ENCODE assay signal across 15 mouse cellular contexts in genomic region chr4:63594459-63595110, GRCm38 (mm10). TPM values are rescaled to one million over a fixed set of nuclear protein-coding genes. Genes with fewer than 3 reads are reported as not detected.
DNase-seq lines count a peak whose midpoint lies in the region; ATAC-seq and TF ChIP-seq lines count a peak whose summit lies in the region.
"Had no signal": no experiment of that assay in that cellular context is flagged by ENCODE, and none has a peak within 500 bp of the region (broad histone marks: within the 10 kb centered on the region; RNA-seq: fewer than 3 reads in every experiment).

No protein-coding gene starts in this region.

- no peak overlapping the region for H3K9ac ChIP-seq in liver, embryonic 16.5 days (ENCODE audit: low read depth, low read length)
- H3K9ac ChIP-seq in kidney, embryonic 16.5 days (replicated peaks; ENCODE audit: low read length): no peak overlapping the region
- no peak overlapping the region for H3K9ac ChIP-seq in stomach, postnatal 0 days (ENCODE audit: low read length)
- H3K9ac ChIP-seq: embryonic facial prominence, embryonic 12.5 days; forebrain, embryonic 13.5 days; lung, embryonic 15.5 days had no signal

- TF ChIP-seq CTCF in stomach, postnatal 0 days (IDR thresholded peaks at IDR 0.05; ENCODE audit: low read depth): no peak

- no peaks in the 10 kb centered on the region for H3K27me3 ChIP-seq in liver, embryonic 16.5 days (ENCODE audit: control insufficient read depth, insufficient read depth, low read depth, low read length)
- no peaks in the 10 kb centered on the region for H3K27me3 ChIP-seq in kidney, embryonic 16.5 days (ENCODE audit: insufficient read depth, low read length)
- no peaks in the 10 kb centered on the region for H3K27me3 ChIP-seq in stomach, postnatal 0 days (ENCODE audit: control insufficient read depth, insufficient read depth, low read length)
- H3K27me3 ChIP-seq: embryonic facial prominence, embryonic 12.5 days; forebrain, embryonic 13.5 days; lung, embryonic 15.5 days had no signal

- peak overlapping the region; percentile 2; the same call in 1 of the 2 replicates for H3K4me2 ChIP-seq in liver, embryonic 16.5 days (ENCODE audit: low read depth, low read length)
- H3K4me2 ChIP-seq in kidney, embryonic 16.5 days (replicated peaks; ENCODE audit: low read depth, low read length): no peak overlapping the region
- H3K4me2 ChIP-seq in stomach, postnatal 0 days (replicated peaks; ENCODE audit: low read depth): no peak overlapping the region
- H3K4me2 ChIP-seq: embryonic facial prominence, embryonic 12.5 days; forebrain, embryonic 13.5 days; lung, embryonic 15.5 days had no signal

- ATAC-seq in liver, embryonic 16.5 days (ENCODE audit: low read depth): no peak
- ATAC-seq in kidney, embryonic 16.5 days (ENCODE audit: low FRiP score, low TSS enrichment): no peak
- no peak for ATAC-seq in stomach, postnatal 0 days (ENCODE audit: low FRiP score, low TSS enrichment)
- ATAC-seq in monocyte, adult 5-6 weeks (replicated peaks; ENCODE audit: insufficient number of reproducible peaks, low FRiP score, low TSS enrichment, poor library complexity, severe bottlenecking): no peak
- ATAC-seq: forebrain, embryonic 13.5 days had no signal

- 43% methylated on average over 5 of the region's 5 CpGs for WGBS in liver, embryonic 16.5 days (ENCODE audit: insufficient replicate concordance)
- 53% methylated on average over 5 of the region's 5 CpGs for WGBS in kidney, embryonic 16.5 days
- 46% methylated on average over 5 of the region's 5 CpGs for WGBS in stomach, postnatal 0 days

- DNase-seq in gastrocnemius, adult 8-10 months (ENCODE audit: low spot score in 2 of 2): peak; percentile 13 to 23
- no peak for DNase-seq in gastrocnemius, postnatal 10 days
- no peak for DNase-seq in liver
- no peak for DNase-seq in stomach, postnatal 0 days (ENCODE audit: low spot score)
- DNase-seq in thymus, postnatal 10 days (ENCODE audit: low spot score in 2 of 2): no peak
- DNase-seq: adrenal gland, adult 8-10 months had no signal

- H3K4me1 ChIP-seq in liver, embryonic 16.5 days (ENCODE audit: control insufficient read depth, low read depth, low read length): peaks cover 7% of the 10 kb centered on the region; the same call in 1 of the 2 replicates
- peaks cover 5% of the 10 kb centered on the region for H3K4me1 ChIP-seq in kidney, embryonic 16.5 days (ENCODE audit: insufficient read depth, low read length)
- H3K4me1 ChIP-seq in stomach, postnatal 0 days (replicated peaks; ENCODE audit: control insufficient read depth, insufficient read depth): no peaks in the 10 kb centered on the region
- H3K4me1 ChIP-seq: embryonic facial prominence, embryonic 12.5 days; forebrain, embryonic 13.5 days had no signal

- no peak overlapping the region for H3K27ac ChIP-seq in liver, embryonic 16.5 days (ENCODE audit: low read length)
- H3K27ac ChIP-seq in kidney, embryonic 16.5 days (ENCODE audit: low read length): 0 out of 2 replicates have a peak overlapping the region, but pooled peaks have one; percentile 15
- H3K27ac ChIP-seq in stomach, postnatal 0 days (replicated peaks): 0 out of 2 replicates have a peak overlapping the region, but pooled peaks have one; percentile 8
- H3K27ac ChIP-seq: embryonic facial prominence, embryonic 12.5 days; forebrain, embryonic 13.5 days; lung, embryonic 15.5 days had no signal

- no peaks in the 10 kb centered on the region for H3K36me3 ChIP-seq in liver, embryonic 16.5 days (ENCODE audit: control insufficient read depth, insufficient read depth)
- no peaks in the 10 kb centered on the region for H3K36me3 ChIP-seq in kidney, embryonic 16.5 days (ENCODE audit: insufficient read depth, low read length)
- H3K36me3 ChIP-seq in stomach, postnatal 0 days (ENCODE audit: control insufficient read depth, insufficient read depth, low read length): no peaks in the 10 kb centered on the region
- H3K36me3 ChIP-seq: embryonic facial prominence, embryonic 12.5 days; lung, embryonic 15.5 days had no signal

- no peak for TF ChIP-seq EP300 in stomach, postnatal 0 days (optimal IDR thresholded peaks at IDR 0.05)

- no peak overlapping the region for H3K4me3 ChIP-seq in liver, embryonic 16.5 days (ENCODE audit: low read depth, low read length)
- H3K4me3 ChIP-seq in kidney, embryonic 16.5 days (ENCODE audit: low read length): no peak overlapping the region
- H3K4me3 ChIP-seq in stomach, postnatal 0 days (ENCODE audit: low read depth, low read length): no peak overlapping the region
- H3K4me3 ChIP-seq: embryonic facial prominence, embryonic 12.5 days; forebrain, embryonic 13.5 days; lung, embryonic 15.5 days had no signal

- no peaks in the 10 kb centered on the region for H3K9me3 ChIP-seq in liver, embryonic 16.5 days (replicated peaks; ENCODE audit: control insufficient read depth, low read length)
- no peaks in the 10 kb centered on the region for H3K9me3 ChIP-seq in kidney, embryonic 16.5 days (ENCODE audit: low read length)
- H3K9me3 ChIP-seq in stomach, postnatal 0 days (ENCODE audit: control insufficient read depth, low read length): no peaks in the 10 kb centered on the region
- H3K9me3 ChIP-seq: embryonic facial prominence, embryonic 12.5 days; forebrain, embryonic 13.5 days; lung, embryonic 15.5 days had no signal

RNA-seq across cellular contexts. Expression of gene Gm11213, which starts 10.5 kb away (rescaled TPM):
- total RNA-seq in gastrocnemius, adult 8-10 months (2022): not detected
- not detected for total RNA-seq in gastrocnemius, postnatal 10 days (2021)
- polyA plus RNA-seq in liver, embryonic 16.5 days (2015; fragmentation: Nextera tagmentation; extraction: Ambion mirVana): not detected in 2 replicates
- polyA plus RNA-seq in kidney, embryonic 16.5 days (2015; fragmentation: Nextera tagmentation; extraction: Ambion mirVana): not detected in 2 replicates
- polyA plus RNA-seq in stomach, postnatal 0 days (2015; fragmentation: Nextera tagmentation; extraction: Ambion mirVana): not detected in 2 replicates
- total RNA-seq in monocyte, adult 5-6 weeks (2017): not detected in 3 replicates
- total RNA-seq: adrenal gland, adult 8-10 months; left cerebral cortex, adult 8-10 months; midbrain, postnatal 0 days had no signal
- polyA plus RNA-seq: embryonic facial prominence, embryonic 12.5 days; forebrain, embryonic 13.5 days; heart, embryonic 14.5 days; lung, embryonic 15.5 days; midbrain, postnatal 0 days had no signal

RNA-seq across cellular contexts. Expression of gene Tex48, which starts 27.6 kb away (rescaled TPM):
- not detected for total RNA-seq in gastrocnemius, adult 8-10 months (2022)
- not detected for total RNA-seq in gastrocnemius, postnatal 10 days (2021)
- polyA plus RNA-seq in liver, embryonic 16.5 days (2015; fragmentation: Nextera tagmentation; extraction: Ambion mirVana): not detected in 2 replicates
- polyA plus RNA-seq in kidney, embryonic 16.5 days (2015; fragmentation: Nextera tagmentation; extraction: Ambion mirVana): not detected in 2 replicates
- not detected in 2 replicates for polyA plus RNA-seq in stomach, postnatal 0 days (2015; fragmentation: Nextera tagmentation; extraction: Ambion mirVana)
- total RNA-seq in monocyte, adult 5-6 weeks (2017): not detected in 3 replicates
- total RNA-seq: adrenal gland, adult 8-10 months; left cerebral cortex, adult 8-10 months; midbrain, postnatal 0 days had no signal
- polyA plus RNA-seq: embryonic facial prominence, embryonic 12.5 days; forebrain, embryonic 13.5 days; heart, embryonic 14.5 days; lung, embryonic 15.5 days; midbrain, postnatal 0 days had no signal

RNA-seq across cellular contexts. Expression of gene Tmem268, which starts 36.0 kb away (rescaled TPM):
- 10 to 100 TPM; 18.9 to 20.8 (median 20.1) TPM for total RNA-seq in gastrocnemius, adult 8-10 months (2022)
- 1 to 10 TPM; 7.9 to 8.8 TPM for total RNA-seq in gastrocnemius, postnatal 10 days (2021)
- polyA plus RNA-seq in liver, embryonic 16.5 days (2015; fragmentation: Nextera tagmentation; extraction: Ambion mirVana): 10.2 and 11.3 TPM in 2 replicates
- polyA plus RNA-seq in kidney, embryonic 16.5 days (2015; fragmentation: Nextera tagmentation; extraction: Ambion mirVana): 6.6 TPM in 2 replicates
- 4.3 and 4.9 TPM in 2 replicates for polyA plus RNA-seq in stomach, postnatal 0 days (2015; fragmentation: Nextera tagmentation; extraction: Ambion mirVana)
- 5.0 to 42.9 TPM (median 14.7 TPM) in 3 replicates for total RNA-seq in monocyte, adult 5-6 weeks (2017)

RNA-seq across cellular contexts. Expression of gene Atp6v1g1, which starts 50.0 kb away (rescaled TPM):
- total RNA-seq in gastrocnemius, adult 8-10 months (2022): 100 to 1,000 TPM; 268 to 323 (median 295) TPM
- 100 to 1,000 TPM; 279 to 306 TPM for total RNA-seq in gastrocnemius, postnatal 10 days (2021)
- polyA plus RNA-seq in liver, embryonic 16.5 days (2015; fragmentation: Nextera tagmentation; extraction: Ambion mirVana): 123 and 130 TPM in 2 replicates
- polyA plus RNA-seq in kidney, embryonic 16.5 days (2015; fragmentation: Nextera tagmentation; extraction: Ambion mirVana): 305 and 320 TPM in 2 replicates
- polyA plus RNA-seq in stomach, postnatal 0 days (2015; fragmentation: Nextera tagmentation; extraction: Ambion mirVana): 221 and 234 TPM in 2 replicates
- total RNA-seq in monocyte, adult 5-6 weeks (2017): 72.4 to 128 TPM (median 93.3 TPM) in 3 replicates

Comparison
In these comparisons a context has a peak if more than half of its experiments do, and no peak if none do; other contexts are left out.
1. DNase-seq: peak in gastrocnemius, adult 8-10 months (2 of 2); none in gastrocnemius, postnatal 10 days (single experiment), liver (single experiment), stomach, postnatal 0 days (single experiment) and thymus, postnatal 10 days (0 of 2).